Mouse (Mus musculus) forebrain, embryonic 14.5 days (tissue): ENCODE results near the gene Cd22. TPM values are rescaled to one million over a fixed set of nuclear protein-coding genes. Genes with fewer than 3 reads are reported as not detected.
"Not testable (repeated sequence)": the region's sequence is repeated elsewhere in the genome, so short reads cannot be mapped to it uniquely, and the experiment has no call there.

ENCODE experiments used
- ATAC-seq: fragments of 200-750 bp; cut with Nextera tagmentation; 2 replicates; pipeline ENCODE4 v1.8.0; 2017; ENCODE audit warnings: mild to moderate bottlenecking, moderate library complexity
- DNase-seq: peaks from one replicate; pipeline ENCODE4 v3.0.0-alpha.2; 2015; ENCODE audit warnings: low spot score
- H3K27ac ChIP-seq: fragments of 300-500 bp; sonication (generic); 2 replicates; pipeline ENCODE4 v1.5.1; 2014; ENCODE audit warnings: low read depth, mild to moderate bottlenecking, control low read depth, low read length, moderate library complexity
- H3K27me3 ChIP-seq: fragments of 300-500 bp; sonication (generic); replicated peaks from 2 replicates; pipeline ENCODE4 v1.6.1; 2014; ENCODE audit warnings: low read length, control low read depth, mixed read lengths; ENCODE audit not compliant: control insufficient read depth, insufficient read depth
- H3K36me3 ChIP-seq: fragments of 300-500 bp; sonication (generic); 2 replicates; pipeline ENCODE4 v1.6.1; 2014; ENCODE audit warnings: low read length, control low read depth; ENCODE audit not compliant: control insufficient read depth, insufficient read depth
- H3K4me1 ChIP-seq: fragments of 300-500 bp; sonication (generic); 2 replicates; pipeline ENCODE4 v1.6.1; 2014; ENCODE audit warnings: antibody characterized with exemption, low read length, control low read depth; ENCODE audit not compliant: control insufficient read depth, insufficient read depth
- H3K4me2 ChIP-seq: fragments of 300-500 bp; sonication (generic); 2 replicates; pipeline ENCODE4 v1.6.1; 2014; ENCODE audit warnings: mild to moderate bottlenecking, control low read depth, low read length
- H3K4me3 ChIP-seq: fragments of 300-500 bp; sonication (generic); 2 replicates; pipeline ENCODE4 v1.5.1; 2014; ENCODE audit warnings: low read depth, low read length, control low read depth
- H3K9ac ChIP-seq: fragments of 300-500 bp; sonication (generic); 2 replicates; pipeline ENCODE4 v1.6.1; 2014; ENCODE audit warnings: mild to moderate bottlenecking, low read length, control low read depth, moderate library complexity
- H3K9me3 ChIP-seq: fragments of 300-500 bp; sonication (generic); replicated peaks from 2 replicates; pipeline ENCODE4 v1.6.1; 2016; ENCODE audit warnings: low read length, control low read depth, mixed read lengths; ENCODE audit not compliant: control insufficient read depth
- WGBS: fragments of 180-500 bp; shearing (Covaris S2); extraction: QIAGEN DNeasy Blood & Tissue Kit; methylation state at CpG from one replicate; pipeline ENCODE4 v1.1.7; 2014; 5-methylcytosine and 5-hydroxymethylcytosine counted together
- polyA plus RNA-seq: library from polyadenylated mRNA; unstranded; fragments of >200 nt; fragmentation: Nextera tagmentation; extraction: Ambion mirVana; gene quantifications from 2 replicates; pipeline ENCODE4 v1.2.1, GENCODE M21; 2014

The Cd22 gene
- polyA plus RNA-seq: not detected in 2 replicates

DNA sequence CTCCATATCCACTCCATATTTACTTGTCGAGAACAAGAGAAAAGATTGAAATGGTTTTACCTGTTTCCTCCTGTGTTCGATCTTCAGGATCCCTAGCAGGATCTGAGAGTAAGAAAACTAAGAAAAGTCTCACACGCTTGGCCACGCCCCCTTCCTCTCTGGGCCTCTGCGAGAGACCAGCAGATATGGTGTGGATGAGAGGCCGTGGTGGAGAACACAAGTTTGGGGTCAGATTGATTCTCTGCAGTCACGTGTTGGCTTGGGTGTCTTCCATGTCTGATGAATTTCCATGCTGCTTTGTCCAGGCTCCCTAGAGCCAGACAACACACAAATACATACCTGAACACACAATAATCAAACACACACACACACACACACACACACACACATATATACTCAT is at the start of gene Cd22:
Gene Cd22, minus strand, starts transcription at position 167 of the 400 bp plus-strand sequence.
- H3K9ac ChIP-seq: no peak within 1 kb of the TSS
- WGBS: 66% methylated on average over 7 of the region's 7 CpGs
- no peaks in the 10 kb centered on the region for H3K9me3 ChIP-seq
- H3K4me1 ChIP-seq: no peaks in the 10 kb centered on the region
- no peak within 1 kb of the TSS for H3K4me3 ChIP-seq
- H3K4me2 ChIP-seq: no peak within 1 kb of the TSS
- no peak for DNase-seq
- no peaks in the 10 kb centered on the region for H3K27me3 ChIP-seq
- ATAC-seq: no peak
- H3K36me3 ChIP-seq: no peaks in the 10 kb centered on the region
- H3K27ac ChIP-seq: no peak within 1 kb of the TSS

GRCm38 (mm10) chr7:30924581-30924980 is 44.4 kb upstream of the Cd22 start, which contains the start of gene Hamp2:
Gene Hamp2 (minus strand): TSS chr7:30924681.
- H3K9me3 ChIP-seq, H3K36me3 ChIP-seq, DNase-seq, H3K4me1 ChIP-seq, H3K4me3 ChIP-seq, H3K27ac ChIP-seq, H3K9ac ChIP-seq, ATAC-seq, H3K4me2 ChIP-seq, H3K27me3 ChIP-seq: not testable (repeated sequence)
- WGBS: 82% methylated on average over 2 of the region's 2 CpGs

DNA sequence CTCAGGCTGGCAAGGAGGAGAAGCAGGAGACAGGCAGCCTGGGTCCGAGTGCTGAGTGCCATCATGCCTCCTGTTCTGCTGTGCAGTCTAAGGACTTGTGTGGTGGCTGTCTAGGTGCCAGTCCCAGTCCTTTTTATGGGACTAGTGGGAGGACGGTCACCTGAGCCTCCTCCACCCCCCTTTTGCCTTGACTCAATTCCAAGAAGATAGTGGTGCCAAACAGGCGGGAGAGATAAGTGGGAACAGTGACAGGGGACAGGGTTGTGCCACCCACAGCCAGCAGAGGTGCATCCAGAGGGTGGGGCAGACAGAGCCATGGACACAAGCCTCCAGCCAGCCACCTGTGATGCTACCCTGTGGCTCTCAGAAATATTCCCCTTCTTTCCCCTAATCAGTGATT is 43.9 kb upstream of the Cd22 start:
- Histone ChIP-seq H3K9ac (no peak overlapping the region), H3K4me2 (no peak overlapping the region), H3K27me3 (no peaks in the 10 kb centered on the region), H3K36me3 (no peaks in the 10 kb centered on the region), H3K9me3 (no peaks in the 10 kb centered on the region), H3K27ac (no peak overlapping the region), H3K4me1 (no peaks in the 10 kb centered on the region), H3K4me3 (no peak overlapping the region)
- WGBS: 66% methylated on average over 3 of the region's 3 CpGs
- no peak for DNase-seq
- ATAC-seq: no peak

- ATAC-seq, H3K4me2 ChIP-seq, H3K4me3 ChIP-seq, H3K9me3 ChIP-seq, H3K4me1 ChIP-seq, H3K36me3 ChIP-seq, DNase-seq, H3K9ac ChIP-seq, H3K27ac ChIP-seq, H3K27me3 ChIP-seq: not testable (repeated sequence)
- 41% methylated on average over 3 of the region's 3 CpGs for WGBS
Observed at GRCm38 (mm10) chr7:30922490-30922889, 42.3 kb upstream of the Cd22 start.

- ATAC-seq: no peak
- Histone ChIP-seq H3K4me2 (no peak overlapping the region), H3K27ac (no peak overlapping the region), H3K4me3 (no peak overlapping the region), H3K9ac (no peak overlapping the region), H3K9me3 (no peaks in the 10 kb centered on the region), H3K36me3 (no peaks in the 10 kb centered on the region), H3K4me1 (no peaks in the 10 kb centered on the region), H3K27me3 (no peaks in the 10 kb centered on the region)
- no peak for DNase-seq
- WGBS: 58% methylated on average over 3 of the region's 3 CpGs
Observed at GRCm38 (mm10) chr7:30920217-30920616, 40.1 kb upstream of the Cd22 start.

DNA sequence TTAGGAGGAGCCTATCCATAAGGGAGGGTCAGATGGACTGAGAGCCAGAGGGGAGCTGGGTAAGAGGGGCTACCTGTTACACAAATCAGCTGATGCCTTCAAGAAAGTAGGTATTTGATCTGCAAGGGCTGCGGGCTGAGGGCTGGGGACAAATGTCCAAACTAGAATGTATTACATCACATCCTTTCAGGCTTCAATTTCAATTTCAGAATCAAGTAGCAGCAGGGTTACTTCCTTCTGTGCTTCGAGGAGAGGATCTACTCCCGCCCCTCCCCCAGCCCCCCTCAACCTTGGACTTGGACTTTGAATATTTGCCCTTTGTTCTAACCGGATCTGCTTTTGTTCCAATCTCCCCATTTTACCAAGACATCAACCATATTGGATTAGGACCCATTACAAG is 37.1 kb upstream of the Cd22 start:
- 39% methylated on average over 4 of the region's 4 CpGs for WGBS
- no peak for ATAC-seq
- no peaks in the 10 kb centered on the region for H3K36me3 ChIP-seq
- no peak overlapping the region for H3K9ac ChIP-seq
- H3K27ac ChIP-seq: no peak overlapping the region
- H3K4me1 ChIP-seq: no peaks in the 10 kb centered on the region
- no peak overlapping the region for H3K4me2 ChIP-seq
- H3K4me3 ChIP-seq: no peak overlapping the region
- DNase-seq: no peak
- H3K27me3 ChIP-seq: no peaks in the 10 kb centered on the region
- H3K9me3 ChIP-seq: no peaks in the 10 kb centered on the region

DNA sequence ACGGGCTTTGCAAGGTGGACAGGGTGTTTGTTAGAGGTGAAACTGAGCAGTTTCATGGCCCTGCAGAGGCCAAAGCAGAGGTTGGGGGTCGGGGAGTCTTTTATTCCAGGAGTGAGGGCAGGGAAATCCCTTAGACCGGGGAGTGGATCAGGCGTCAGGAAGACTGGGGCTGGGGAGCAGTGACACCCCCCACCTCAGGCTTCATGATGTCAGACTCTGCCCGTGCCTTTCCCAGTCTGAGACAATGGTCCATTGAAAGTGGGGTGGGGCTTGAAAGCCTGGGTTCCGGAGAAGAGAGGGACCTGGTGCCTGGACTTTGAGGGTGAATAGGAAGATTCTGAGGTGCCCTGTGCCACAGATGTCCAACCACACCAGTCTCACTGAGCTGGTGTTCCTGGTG is 36.6 kb upstream of the Cd22 start:
- no peak overlapping the region for H3K4me3 ChIP-seq
- H3K27me3 ChIP-seq: no peaks in the 10 kb centered on the region
- H3K9me3 ChIP-seq: no peaks in the 10 kb centered on the region
- H3K27ac ChIP-seq: no peak overlapping the region
- no peak for ATAC-seq
- no peak overlapping the region for H3K4me2 ChIP-seq
- no peaks in the 10 kb centered on the region for H3K4me1 ChIP-seq
- no peak overlapping the region for H3K9ac ChIP-seq
- no peak for DNase-seq
- no peaks in the 10 kb centered on the region for H3K36me3 ChIP-seq
- 9% methylated on average over 6 of the region's 6 CpGs for WGBS

- DNase-seq (no peak), ATAC-seq (no peak)
- Histone ChIP-seq H3K9me3 (no peaks in the 10 kb centered on the region), H3K4me2 (no peak within 1 kb of the TSS), H3K9ac (no peak within 1 kb of the TSS), H3K27me3 (no peaks in the 10 kb centered on the region), H3K27ac (no peak within 1 kb of the TSS), H3K4me3 (no peak within 1 kb of the TSS), H3K36me3 (no peaks in the 10 kb centered on the region), H3K4me1 (no peaks in the 10 kb centered on the region)
- 77% methylated on average over 8 of the region's 8 CpGs for WGBS
Observed at GRCm38 (mm10) chr7:30914732-30915131, 34.6 kb upstream of the Cd22 start, which contains the start of gene Mag. Gene Mag (minus strand): TSS chr7:30914873.

- no peaks in the 10 kb centered on the region for H3K36me3 ChIP-seq
- ATAC-seq: no peak
- no peaks in the 10 kb centered on the region for H3K27me3 ChIP-seq
- no peak overlapping the region for H3K4me2 ChIP-seq
- no peak overlapping the region for H3K9ac ChIP-seq
- no peak overlapping the region for H3K27ac ChIP-seq
- H3K4me1 ChIP-seq: peaks cover 8% of the 10 kb centered on the region
- no peak overlapping the region for H3K4me3 ChIP-seq
- DNase-seq: no peak
- H3K9me3 ChIP-seq: no peaks in the 10 kb centered on the region
- 80% methylated on average over 6 of the region's 6 CpGs for WGBS
Observed at GRCm38 (mm10) chr7:30909773-30910172, 29.6 kb upstream of the Cd22 start.
